Mouse (Mus musculus) embryo, embryonic 11 days (tissue): Measurements from ENCODE around the gene Il7r.

ENCODE experiments used
- DNase-seq: peaks from one replicate; pipeline ENCODE4 v3.0.0-alpha.2; 2015

Gene Il7r

DNA sequence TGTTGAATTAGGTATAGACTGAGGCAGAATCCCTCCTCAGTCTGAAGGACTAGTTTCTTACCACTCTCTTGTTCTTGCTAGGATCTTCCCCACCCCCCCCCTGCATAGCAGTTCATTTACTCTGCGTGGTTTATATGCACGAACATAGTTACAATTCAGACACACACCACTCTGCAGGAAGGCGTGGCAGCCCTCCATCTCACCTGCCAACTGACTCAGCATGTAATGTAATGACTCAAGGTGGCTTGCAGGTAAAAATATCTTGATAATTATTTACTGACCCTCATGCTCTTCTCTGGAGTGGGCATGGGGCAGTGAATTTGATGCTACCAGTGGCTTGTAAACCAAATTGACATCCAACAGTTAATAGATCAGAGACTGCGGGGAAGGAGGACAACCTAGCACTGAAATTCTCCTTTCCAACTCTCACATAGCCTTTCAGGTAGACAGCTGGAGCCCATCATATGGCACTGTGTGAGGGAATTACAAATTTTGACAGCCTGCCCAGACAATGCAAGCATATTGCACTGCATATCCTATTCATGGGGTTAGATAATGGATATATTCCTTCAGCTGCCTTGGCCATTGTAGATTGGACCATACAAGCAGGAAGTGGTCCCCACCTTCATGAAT lies 58.8 kb downstream of the Il7r start:
- DNase-seq: no peak

DNA sequence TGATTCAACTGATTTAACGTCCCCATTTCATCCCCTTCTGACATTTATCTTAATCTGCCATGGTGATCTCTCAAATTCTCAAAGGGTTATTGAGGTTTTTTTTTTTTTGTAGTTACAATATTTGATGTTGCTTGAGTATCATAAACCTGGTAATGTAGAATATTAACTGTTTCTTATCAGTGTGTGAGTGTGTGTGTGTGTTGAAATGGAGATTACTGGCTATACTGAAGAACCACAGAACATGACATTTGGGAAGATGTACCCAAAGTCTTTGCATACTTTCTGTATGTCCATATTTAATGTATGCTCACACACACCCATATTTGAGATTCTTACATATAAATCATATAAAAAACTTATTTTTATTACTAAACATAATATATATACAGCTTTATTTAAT lies 65.9 kb downstream of the Il7r start:
- DNase-seq: no peak

DNA sequence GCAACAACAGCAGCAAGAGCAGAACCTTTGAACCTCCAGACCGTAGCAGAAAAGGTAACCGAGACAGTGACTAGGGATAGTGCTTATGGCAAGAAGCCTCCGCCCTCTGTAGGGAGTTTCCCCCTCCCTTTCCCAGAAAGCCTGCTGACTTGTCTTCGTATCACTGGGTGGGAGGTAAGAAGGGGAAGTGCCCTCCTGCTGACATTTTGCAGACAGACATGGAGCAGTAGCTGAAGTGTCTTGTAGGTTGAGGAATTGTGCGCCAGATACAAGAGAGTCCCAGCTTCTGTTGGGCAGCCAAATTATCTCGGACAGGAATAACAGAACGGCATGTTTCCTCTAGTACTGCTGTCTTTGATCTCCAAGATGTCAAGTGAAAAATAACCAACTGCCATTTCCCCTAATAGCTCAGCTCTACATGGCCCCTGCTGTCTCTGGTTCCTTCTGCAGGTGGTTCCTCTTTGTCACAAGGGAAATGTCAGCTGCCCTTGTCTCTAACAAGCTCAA lies 66.4 kb downstream of the Il7r start:
- peak; percentile 5 for DNase-seq
